Mouse (Mus musculus): ENCODE results near the gene Timm44.
A peak's percentile ranks its signal among the peaks of the same experiment; 100 is the strongest.

The Timm44 gene

GRCm38 (mm10) chr8:4238434-4239192 is 37.1 kb downstream of the Timm44 start, which contains the start of the genes Map2k7 and Gm49320:
Gene Map2k7 (plus strand): TSS chr8:4238740.
Gene Gm49320 (plus strand): TSS chr8:4238865.
- peak; percentile 100 for DNase-seq (ENCODE audit: low spot score in 2 of 2)

GRCm38 (mm10) chr8:4237814-4238433 is 37.8 kb downstream of the Timm44 start:
- DNase-seq (ENCODE audit: low spot score in 2 of 2) = no peak

GRCm38 (mm10) chr8:4230612-4231351 is 44.9 kb downstream of the Timm44 start:
- no peak for DNase-seq (ENCODE audit: low spot score in 2 of 2)

- DNase-seq (ENCODE audit: low spot score in 2 of 2) = no peak
Measured at GRCm38 (mm10) chr8:4229784-4230183, 45.9 kb downstream of the Timm44 start.

GRCm38 (mm10) chr8:4227919-4228318 is 47.8 kb downstream of the Timm44 start:
- no peak for DNase-seq (ENCODE audit: low spot score in 2 of 2)

DNA sequence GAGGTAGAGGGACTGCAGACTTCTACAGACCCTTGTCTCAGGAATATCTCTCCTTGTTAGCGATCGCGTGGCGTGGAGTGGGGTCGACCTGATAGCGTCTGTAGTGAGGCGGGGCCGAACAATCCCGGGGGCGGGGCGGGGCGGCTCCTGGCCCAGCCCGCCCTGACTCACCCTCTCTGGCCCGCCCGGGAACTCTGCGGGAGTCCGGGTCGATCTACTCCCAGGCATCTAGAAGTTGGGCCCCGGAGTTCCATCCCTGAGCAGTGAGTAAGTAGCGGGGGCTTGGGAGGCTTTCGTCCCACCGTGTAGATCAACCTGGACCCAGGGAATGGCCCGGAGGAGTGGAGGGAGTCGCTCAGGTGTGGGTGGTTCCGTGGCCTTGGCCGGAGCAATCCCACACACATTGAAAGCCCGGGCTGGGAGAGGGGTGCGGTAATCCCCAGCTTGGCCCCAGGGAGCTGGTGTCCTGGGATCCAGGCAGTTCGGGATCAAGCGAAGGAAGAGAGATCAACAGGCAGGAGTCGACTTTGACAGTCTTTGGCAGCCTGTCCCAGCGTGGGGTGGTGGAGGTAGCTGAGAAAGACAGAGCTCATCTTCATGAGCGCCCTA is 48.9 kb downstream of the Timm44 start, which contains the start of gene Lrrc8e:
Lrrc8e (plus strand) TSS at position 89 of the 609 bp plus-strand sequence.
- DNase-seq (ENCODE audit: low spot score in 2 of 2) = no peak

DNA sequence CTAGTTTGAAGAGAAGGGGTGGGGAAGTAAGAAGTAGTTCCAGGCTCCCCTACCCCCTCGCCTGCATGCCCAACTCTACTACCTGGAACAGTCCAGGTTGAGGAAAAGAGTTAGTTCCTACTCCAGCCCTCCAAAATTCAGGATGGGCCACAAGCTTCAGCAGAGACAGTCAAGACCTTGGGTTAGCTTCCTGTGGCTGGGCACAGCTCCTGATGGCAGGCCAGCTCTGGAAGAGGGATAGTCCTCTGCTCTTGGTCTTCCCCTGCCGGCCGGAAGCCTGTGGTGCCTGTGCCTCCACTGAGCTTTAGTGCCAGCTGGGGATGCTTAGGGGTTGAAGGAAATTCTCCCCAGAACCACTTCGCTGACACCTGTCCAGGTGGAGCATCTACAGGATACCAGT is 49.4 kb downstream of the Timm44 start:
- DNase-seq (ENCODE audit: low spot score in 2 of 2) = no peak

GRCm38 (mm10) chr8:4222059-4222458 is 53.7 kb downstream of the Timm44 start:
- DNase-seq (ENCODE audit: low spot score in 2 of 2) = no peak

- DNase-seq (ENCODE audit: low spot score in 2 of 2) = no peak
Measured at GRCm38 (mm10) chr8:4219617-4220016, 56.1 kb downstream of the Timm44 start.

GRCm38 (mm10) chr8:4216791-4217621 is 58.7 kb downstream of the Timm44 start, which contains the start of gene Prr36:
Gene Prr36 (minus strand): TSS chr8:4217459.
- DNase-seq (ENCODE audit: low spot score in 2 of 2) = no peak

GRCm38 (mm10) chr8:4216296-4216695 is 59.4 kb downstream of the Timm44 start:
- no peak for DNase-seq (ENCODE audit: low spot score in 2 of 2)

GRCm38 (mm10) chr8:4214006-4214980 is 61.4 kb downstream of the Timm44 start:
- DNase-seq (ENCODE audit: low spot score in 2 of 2) = no peak

DNA sequence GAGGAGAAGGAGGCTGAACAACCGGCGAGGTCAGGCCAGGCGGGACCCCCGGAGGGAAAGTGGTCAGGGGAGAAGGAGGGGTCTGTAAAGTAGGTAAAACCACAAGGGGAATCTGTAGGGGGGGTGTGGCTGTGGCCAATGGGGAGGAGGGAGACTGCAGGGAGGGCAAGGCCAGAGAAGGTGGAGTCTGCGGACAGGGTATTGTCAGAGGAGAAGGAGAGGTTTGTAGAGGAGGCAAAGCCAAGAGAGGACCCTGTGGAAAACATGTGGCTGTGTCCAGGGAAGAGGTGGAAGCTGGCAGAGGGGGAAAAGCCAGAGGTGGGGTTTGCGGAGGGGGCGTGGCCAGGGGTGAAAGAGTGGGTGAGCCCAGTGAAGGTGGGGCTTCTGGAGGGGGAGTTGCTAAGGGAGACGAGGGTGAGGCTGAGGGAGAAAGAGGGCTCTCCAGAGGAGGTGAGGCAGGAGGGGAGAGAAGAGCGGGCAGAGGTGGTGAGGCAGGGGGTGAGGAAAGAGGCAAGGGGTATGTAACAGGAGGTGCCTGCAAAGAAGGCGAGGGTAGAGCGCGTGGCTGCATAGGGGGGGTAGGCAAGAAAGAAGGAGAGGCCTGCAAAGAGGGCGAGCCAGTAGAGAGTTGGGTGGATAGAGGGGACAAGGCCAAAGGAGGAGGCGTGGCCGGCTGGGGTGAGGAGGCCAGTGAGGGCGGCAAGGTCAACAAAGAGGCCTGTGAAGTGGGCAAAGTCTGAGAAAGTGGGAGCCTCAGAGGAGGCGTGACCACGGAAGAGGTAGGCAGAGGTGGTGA is 62.3 kb downstream of the Timm44 start:
- no peak for DNase-seq (ENCODE audit: low spot score in 2 of 2)

DNA sequence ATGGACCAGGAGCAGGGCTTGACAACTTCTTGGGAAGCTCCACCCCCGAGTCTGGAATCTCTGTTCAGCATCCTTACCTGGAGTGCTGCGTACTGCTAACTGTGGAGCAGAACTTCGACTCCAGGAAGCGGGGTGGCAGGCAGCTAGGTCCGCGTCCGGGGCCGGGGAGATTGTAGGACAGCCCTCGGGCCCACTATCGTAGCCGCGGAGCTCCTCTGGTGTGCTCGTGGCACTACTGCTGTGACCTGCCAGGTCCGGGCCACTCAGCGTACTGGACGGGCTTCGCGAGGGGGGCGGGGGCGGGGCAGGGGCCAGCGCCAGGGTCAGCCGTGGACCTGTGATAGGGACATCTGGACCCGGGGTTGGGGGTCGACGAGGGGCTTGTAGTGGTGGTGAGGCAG is 62.9 kb downstream of the Timm44 start:
- no peak for DNase-seq (ENCODE audit: low spot score in 2 of 2)

GRCm38 (mm10) chr8:4211097-4211496 is 64.6 kb downstream of the Timm44 start:
- DNase-seq (ENCODE audit: low spot score in 2 of 2) = no peak
